Mouse (Mus musculus) layer of hippocampus, postnatal 36 days (tissue): ENCODE measurements around the gene Gipr. TPM values are rescaled to one million over a fixed set of nuclear protein-coding genes. Genes with fewer than 3 reads are reported as not detected.

Source experiments
- DNase-seq, 2 experiments: peaks; one replicate each; pipeline ENCODE4 v3.0.0; 2022
- microRNA-seq, 2 experiments: library from miRNA; unstranded; fragments of <30 nt; microRNA quantifications; one replicate each; pipeline ENCODE4 v1.2.0; 2021
- total RNA-seq, 2 experiments: library from RNA; stranded (reverse); gene quantifications; 2 replicates each; pipeline ENCODE4 v1.2.3; 2021

The Gipr gene
- total RNA-seq, 2 experiments from 2014 or later, result 0.62 to 1.9 TPM

- DNase-seq, result no peak
Observed at GRCm38 (mm10) chr7:19148180-19148874, 17.6 kb downstream of the Gipr start.

DNA sequence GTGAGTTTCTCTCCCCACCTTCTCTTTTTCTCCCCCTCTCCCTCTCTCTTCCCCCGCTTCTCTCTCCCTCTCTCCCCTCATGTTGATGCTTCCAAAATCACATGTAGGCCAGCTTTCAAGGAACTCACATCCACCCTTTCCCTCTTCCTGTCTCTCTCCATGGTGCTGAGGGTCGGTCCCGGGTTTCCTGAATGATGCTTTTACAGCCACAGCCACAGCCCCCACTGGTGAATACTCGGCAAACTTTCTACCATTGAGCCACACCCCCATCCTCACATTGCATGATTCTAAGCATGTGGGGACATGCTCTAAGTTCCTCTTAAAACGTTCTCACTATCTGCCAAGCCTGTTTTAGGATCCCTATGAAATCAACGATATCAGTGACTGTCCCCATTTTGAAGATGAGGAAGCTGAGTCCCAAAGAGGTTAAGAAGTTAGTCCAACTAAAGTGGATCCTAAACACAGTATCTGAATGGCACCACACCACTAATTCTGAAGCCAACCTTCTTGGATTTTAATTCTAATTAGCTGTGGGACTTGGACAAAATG lies 18.4 kb downstream of the Gipr start:
- DNase-seq, result no peak

DNA sequence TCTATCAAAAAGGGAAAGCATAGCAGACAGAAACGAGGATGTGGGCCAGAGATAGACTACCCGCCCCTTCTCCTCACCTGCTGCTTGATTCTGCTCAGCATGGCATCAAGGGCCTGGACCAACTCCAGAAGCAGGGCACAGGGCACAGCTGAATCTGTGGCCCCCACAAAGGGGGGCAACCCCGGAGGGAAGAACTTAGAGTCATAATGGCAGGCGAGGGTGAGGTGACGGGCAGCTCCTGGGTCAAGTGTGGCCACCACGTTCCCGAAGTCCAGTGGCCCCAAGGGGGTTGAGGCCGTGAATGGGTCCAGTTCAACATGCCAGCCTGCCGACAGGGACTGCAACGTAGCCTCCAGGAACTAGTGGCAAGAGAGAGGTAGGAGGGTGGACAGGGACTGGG lies 19.1 kb downstream of the Gipr start:
- DNase-seq, result no peak

DNA sequence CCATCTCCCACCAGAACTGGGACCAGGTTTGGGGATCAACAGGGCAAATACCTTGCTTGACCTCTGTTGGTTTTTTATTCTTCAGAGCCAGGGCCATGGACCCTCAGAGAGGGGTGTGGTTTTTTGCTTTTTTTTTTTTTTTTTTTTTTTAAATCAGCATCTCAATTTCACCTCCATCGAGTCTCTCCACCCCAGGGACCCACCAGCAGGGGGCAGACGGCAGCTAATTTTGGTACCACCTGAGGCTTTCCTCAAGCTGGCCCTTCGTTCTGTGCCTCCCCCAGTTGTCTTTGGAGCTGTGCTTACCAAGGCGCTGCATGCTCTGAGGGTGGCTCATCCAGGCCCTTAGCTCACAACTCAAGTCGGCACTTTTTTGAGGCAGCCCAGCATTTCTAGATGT lies 28.5 kb downstream of the Gipr start:
- peak; percentile 40 to 60 for DNase-seq

GRCm38 (mm10) chr7:19136673-19137334 lies 29.1 kb downstream of the Gipr start:
- peak in 1 of 2 experiments; percentile 36 for DNase-seq

DNA sequence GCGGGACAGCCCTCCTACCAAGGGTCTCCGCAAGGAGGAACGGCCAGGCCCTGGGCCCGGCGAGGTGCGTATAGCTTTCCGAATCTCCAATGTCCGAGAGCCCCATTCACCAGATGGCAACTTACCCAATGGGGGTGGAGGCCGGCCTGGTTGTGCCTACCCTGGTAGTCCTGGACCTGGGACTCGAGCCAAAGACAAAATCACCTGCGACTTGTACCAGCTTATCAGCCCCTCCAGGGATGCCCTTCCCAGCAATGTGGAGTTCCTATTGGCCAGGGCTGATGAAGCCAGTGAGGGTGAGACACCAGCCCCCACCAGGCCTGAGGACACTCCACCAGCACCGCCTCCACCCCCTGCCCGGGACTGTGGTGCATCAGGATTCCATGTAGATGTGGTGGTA lies 29.8 kb downstream of the Gipr start:
- no peak for DNase-seq

- DNase-seq, result peak; percentile 96 to 97
Observed at GRCm38 (mm10) chr7:19131324-19131848, 34.5 kb downstream of the Gipr start.

- DNase-seq, result no peak
Observed at GRCm38 (mm10) chr7:19130657-19131056, 35.3 kb downstream of the Gipr start.

DNA sequence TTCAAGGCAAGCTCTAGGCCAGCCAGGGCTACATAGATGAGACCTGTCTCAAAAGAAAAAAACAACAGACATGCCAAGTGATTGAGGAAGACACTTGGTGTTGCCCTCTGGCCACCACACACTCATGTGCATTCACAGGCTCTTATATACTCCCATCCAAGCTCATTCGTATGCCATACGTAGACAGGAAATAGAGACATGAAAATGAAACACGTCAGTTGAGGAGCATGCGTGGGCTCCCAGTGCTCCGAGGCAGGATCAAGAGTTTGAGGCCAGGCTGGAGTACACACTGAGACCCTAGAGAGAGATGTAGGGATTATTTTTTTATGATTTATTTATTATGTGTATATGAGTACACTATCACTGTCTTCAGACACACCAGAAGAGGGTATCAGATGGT lies 36.5 kb downstream of the Gipr start:
- DNase-seq, result no peak

DNA sequence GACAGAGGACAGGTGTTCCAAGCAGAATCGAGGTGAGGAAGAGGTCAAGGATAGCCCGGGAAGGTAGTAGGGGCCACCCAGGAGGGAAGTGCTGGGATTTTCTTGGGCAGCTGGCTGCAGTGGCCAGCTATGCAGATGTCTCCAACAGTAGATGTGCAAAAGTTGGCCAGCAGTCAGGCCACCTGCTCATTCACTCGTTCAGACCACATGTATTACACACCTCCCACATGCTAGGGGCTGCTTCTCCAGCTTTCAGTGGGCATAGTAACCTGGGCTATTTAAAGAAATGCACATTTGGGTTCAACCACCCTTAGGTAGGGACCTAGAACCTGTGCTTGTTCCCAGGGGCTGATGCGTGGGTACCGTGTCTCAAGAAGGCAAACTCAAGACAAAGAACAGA lies 38.2 kb downstream of the Gipr start:
- no peak for DNase-seq

DNA sequence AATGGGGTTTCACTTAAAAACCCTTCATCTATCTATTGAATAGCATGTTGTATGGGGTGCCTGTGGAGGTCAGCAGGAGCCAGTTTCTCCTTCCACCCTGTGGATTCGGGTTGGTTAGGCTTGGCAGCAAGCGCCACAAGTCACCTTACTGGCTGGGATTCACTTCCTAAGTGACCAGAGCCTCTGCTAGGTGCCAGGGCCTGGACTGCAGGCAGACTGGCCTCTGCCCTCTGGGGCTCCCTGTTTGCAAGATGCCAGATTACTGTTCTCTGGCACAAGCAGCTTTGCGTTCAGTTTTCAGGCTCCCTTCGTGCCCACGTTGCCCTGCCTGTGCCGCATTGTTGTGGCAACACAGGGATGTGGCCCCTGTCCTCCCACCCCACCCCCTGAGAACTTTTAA lies 41.2 kb downstream of the Gipr start:
- DNase-seq, result no peak

DNA sequence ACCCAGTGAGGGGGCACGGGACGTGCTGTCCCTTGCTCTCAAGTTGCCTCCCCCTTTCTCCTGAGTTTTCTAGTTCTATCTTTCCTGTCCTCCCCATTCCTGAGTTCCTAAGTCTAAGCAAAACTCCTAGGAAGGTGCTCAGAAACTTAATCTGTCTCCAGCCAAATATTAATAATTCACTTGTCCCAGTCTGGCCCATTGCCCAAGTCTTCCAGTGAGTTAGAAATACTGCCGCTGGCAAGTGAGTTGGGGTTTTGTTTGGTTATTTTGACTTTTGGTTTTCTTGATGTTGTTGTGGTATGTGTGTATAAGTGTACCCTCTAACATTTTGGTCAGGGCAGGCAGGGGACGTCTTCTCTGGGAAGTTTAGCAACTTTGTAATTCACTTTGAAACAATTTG lies 44.2 kb downstream of the Gipr start:
- no peak for DNase-seq

- DNase-seq, result peak; percentile 93
Observed at GRCm38 (mm10) chr7:19119631-19120429, 46.1 kb downstream of the Gipr start, which contains the start of gene Fbxo46. Gene Fbxo46, plus strand, starts transcription at chr7:19119859.

- no peak for DNase-seq
Observed at GRCm38 (mm10) chr7:19119083-19119482, 46.8 kb downstream of the Gipr start.

- DNase-seq, result peak; percentile 40 to 50
Observed at GRCm38 (mm10) chr7:19118028-19118771, 47.7 kb downstream of the Gipr start, which contains the start of gene Gm4969. Gene Gm4969, minus strand, starts transcription at chr7:19118368.

DNA sequence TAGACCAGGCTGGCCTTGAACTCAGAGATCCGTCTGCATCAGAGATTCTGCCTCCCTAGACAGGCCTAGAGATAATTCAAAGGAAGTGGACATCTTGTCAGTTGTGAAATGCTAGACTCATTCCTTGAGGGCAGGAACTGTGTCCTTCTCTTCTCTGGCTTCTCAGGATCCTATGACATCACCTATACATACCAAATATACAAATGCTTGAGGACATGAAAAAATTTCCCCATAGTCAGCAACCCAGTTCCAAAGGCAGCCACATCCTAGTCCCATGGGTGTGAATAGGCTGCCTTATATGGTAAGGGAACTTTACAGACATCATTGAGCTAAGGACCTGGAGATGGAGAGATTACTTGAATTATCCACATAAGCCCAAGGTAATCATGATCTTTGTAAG lies 56.4 kb downstream of the Gipr start:
- DNase-seq, result no peak

DNA sequence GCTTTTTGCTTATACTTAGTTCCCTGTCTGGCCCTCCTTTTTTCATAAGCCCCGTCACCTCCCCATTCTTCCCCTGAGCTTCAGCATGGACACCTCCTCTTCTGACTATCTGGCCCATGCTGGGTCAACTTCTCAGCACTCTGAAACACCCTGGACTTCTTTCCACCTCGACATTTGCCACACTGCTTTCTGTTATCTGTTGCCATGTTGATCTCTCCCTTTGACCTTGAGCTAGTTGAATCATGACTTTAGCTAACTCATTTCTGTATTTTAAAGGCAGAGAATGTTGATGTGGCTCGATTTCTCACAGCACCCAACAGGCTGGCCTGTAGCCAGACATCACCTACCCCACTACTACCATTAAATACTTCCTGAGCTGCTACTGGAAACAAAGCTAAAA lies 58.5 kb downstream of the Gipr start:
- DNase-seq, result no peak

Small RNA genes lying within 50 kb of the gene (microRNA-seq; reads per million reads assigned to microRNA genes)
- 9,368 to 10,822 reads per million in 2 experiments for gene Mir330

Other genes starting within 250 kb of the Gipr start
- 10 to 100 TPM; 82.2 to 84.5 TPM for gene Nova2, start 240.2 kb downstream of the Gipr start, total RNA-seq
- gene Nanos2, start 178.7 kb downstream of the Gipr start, total RNA-seq, result under 1 TPM; 0.33 to 0.87 TPM
- 10 to 100 TPM; 45.0 to 45.9 TPM for gene Mypop, start 174.9 kb downstream of the Gipr start, total RNA-seq
- gene Irf2bp1, start 162.1 kb downstream of the Gipr start, total RNA-seq, result 10 to 100 TPM; 52.1 to 53.0 TPM
- not detected for gene Foxa3, start 142.6 kb downstream of the Gipr start, total RNA-seq
- 100 to 1,000 TPM; 111 to 113 TPM for gene Sympk, start 141.8 kb downstream of the Gipr start, total RNA-seq
- under 1 TPM; 0.15 to 0.33 TPM for gene Rsph6a, start 111.4 kb downstream of the Gipr start, total RNA-seq
- gene Dmwd, start 89.9 kb downstream of the Gipr start, total RNA-seq, result 100 to 1,000 TPM; 136 to 143 TPM
- gene Dmpk, start 82.3 kb downstream of the Gipr start, total RNA-seq, result 10 to 100 TPM; 36.3 to 48.1 TPM
- 1 to 10 TPM; 2.5 to 2.8 TPM for gene Six5, start 71.5 kb downstream of the Gipr start, total RNA-seq
- under 1 TPM; 0.40 to 0.43 TPM for gene Gm4969, start 47.8 kb downstream of the Gipr start, total RNA-seq
- 10 to 100 TPM; 14.2 to 14.3 TPM for gene Fbxo46, start 46.3 kb downstream of the Gipr start, total RNA-seq
- 10 to 100 TPM; 18.1 to 18.6 TPM for gene Qpctl, start 16.8 kb downstream of the Gipr start, total RNA-seq
- gene Snrpd2, start 16.4 kb downstream of the Gipr start, total RNA-seq, result 10 to 100 TPM; 79.1 to 79.2 TPM
- gene Eml2, start 10.3 kb upstream of the Gipr start, total RNA-seq, result 100 to 1,000 TPM; 145 to 149 TPM
- gene Gpr4, start 46.4 kb upstream of the Gipr start, total RNA-seq, result 1 to 10 TPM; 2.4 to 2.5 TPM
- 10 to 100 TPM; 40.5 to 40.8 TPM for gene Opa3, start 62.2 kb upstream of the Gipr start, total RNA-seq
- 10 to 100 TPM; 15.2 to 21.2 TPM for gene Vasp, start 105.7 kb upstream of the Gipr start, total RNA-seq
- gene Ppm1n, start 113.9 kb upstream of the Gipr start, total RNA-seq, result under 1 TPM; 0.20 to 0.33 TPM
- 10 to 100 TPM; 89.7 to 91.3 TPM for gene Rtn2, start 116.5 kb upstream of the Gipr start, total RNA-seq
- gene Fosb, start 143.9 kb upstream of the Gipr start, total RNA-seq, result 10 to 100 TPM; 12.6 to 18.8 TPM
- 10 to 100 TPM; 44.4 to 53.4 TPM for gene Ercc1, start 178.7 kb upstream of the Gipr start, total RNA-seq
- 10 to 100 TPM; 17.6 to 19.4 TPM for gene Cd3eap, start 193.4 kb upstream of the Gipr start, total RNA-seq
- gene Ppp1r13l, start 193.6 kb upstream of the Gipr start, total RNA-seq, result 1 to 10 TPM; 6.0 to 7.0 TPM
- gene Ercc2, start 215.9 kb upstream of the Gipr start, total RNA-seq, result 10 to 100 TPM; 36.2 to 37.1 TPM
- 1 to 10 TPM; 3.1 to 3.4 TPM for gene Klc3, start 238.0 kb upstream of the Gipr start, total RNA-seq
- gene Ckm, start 238.6 kb upstream of the Gipr start, total RNA-seq, result under 1 TPM in 1 of 2 experiments, not detected in 1; 0.27 TPM